Comparison of ENCODE assay signal across 23 mouse cellular contexts in the genomic region with DNA sequence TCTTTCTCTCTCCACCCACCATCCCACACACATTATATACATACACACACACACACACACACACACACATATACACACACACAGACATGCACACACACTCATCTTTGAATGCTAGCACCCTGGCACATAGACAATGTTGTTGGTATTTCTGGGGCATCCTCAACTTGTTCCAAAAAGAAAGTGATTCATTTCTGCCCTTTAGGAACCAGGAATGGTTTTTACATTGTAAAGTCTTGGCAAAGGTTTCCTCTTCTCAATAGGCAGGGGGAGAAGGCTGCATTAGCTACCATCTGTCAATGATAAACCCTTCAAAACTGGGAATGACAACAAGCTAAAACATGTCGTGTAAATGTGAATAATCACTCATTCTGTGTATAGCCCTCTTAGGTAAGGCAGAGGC. TPM values are rescaled to one million over a fixed set of nuclear protein-coding genes. Genes with fewer than 3 reads are reported as not detected.
"Had no signal": no experiment of that assay in that cellular context is flagged by ENCODE, and none has a peak within 500 bp of the region (broad histone marks: within the 10 kb centered on the region; RNA-seq: fewer than 3 reads in every experiment).

No protein-coding gene starts in this region.

- DNase-seq: cerebellum, adult 9-11 months; cerebellum, postnatal 10 days; cerebellum, postnatal 14 days; embryo, embryonic 11 days; forebrain, postnatal 0 days; gastrocnemius, adult 2 months; gastrocnemius, postnatal 10 days; gastrocnemius, postnatal 14 days; gastrocnemius, postnatal 25 days; gastrocnemius, postnatal 36 days; heart, adult 11 months; heart, adult 18-20 months; heart, adult 2 months had no signal

- H3K27ac ChIP-seq: embryonic facial prominence, embryonic 10.5 days; embryonic facial prominence, embryonic 12.5 days; embryonic facial prominence, embryonic 13.5 days; embryonic facial prominence, embryonic 15.5 days; forebrain, embryonic 10.5 days; forebrain, embryonic 12.5 days; forebrain, embryonic 13.5 days; forebrain, embryonic 15.5 days; gastrocnemius, adult 2 months; heart, adult 2 months; heart, embryonic 10.5 days had no signal

- H3K4me1 ChIP-seq: embryonic facial prominence, embryonic 12.5 days; embryonic facial prominence, embryonic 15.5 days had no signal

- H3K4me3 ChIP-seq: embryonic facial prominence, embryonic 10.5 days; embryonic facial prominence, embryonic 12.5 days; embryonic facial prominence, embryonic 13.5 days; embryonic facial prominence, embryonic 15.5 days; erythroblast, embryonic 14.5 days; forebrain, embryonic 10.5 days; forebrain, embryonic 12.5 days; forebrain, embryonic 13.5 days; forebrain, embryonic 15.5 days; gastrocnemius, adult 2 months; heart, adult 2 months; heart, embryonic 10.5 days had no signal

RNA-seq across cellular contexts. Expression of a gene that starts 14.0 kb away (rescaled TPM):
- polyA plus RNA-seq: embryonic facial prominence, embryonic 15.5 days; erythroblast, embryonic 14.5 days had no signal
